Mouse (Mus musculus) cortical plate, adult 2 months (tissue): ENCODE measurements around the gene Gm17545.

ENCODE experiments used
- CTCF ChIP-seq: fragments of 200-500 bp; IDR thresholded peaks from 2 replicates; pipeline ENCODE4 v1.5.1; 2011; ENCODE audit warnings: mild to moderate bottlenecking, control low read depth, low read length; ENCODE audit not compliant: insufficient read depth; ENCODE audit errors: extremely low read depth
- POLR2A ChIP-seq: fragments of 200-500 bp; IDR thresholded peaks from 2 replicates; pipeline ENCODE4 v1.6.1; 2011; ENCODE audit warnings: mild to moderate bottlenecking, low read length, control low read depth; ENCODE audit not compliant: insufficient read depth; ENCODE audit errors: extremely low read depth

- no peak for TF ChIP-seq CTCF
- peak; percentile 68; the same call in 1 of the 2 replicates for TF ChIP-seq POLR2A
These were observed 14.2 kb downstream of the Gm17545 start for GRCm38 (mm10) chr9:22468170-22468898.
